In genomic region chrX:169552851-169553250, GRCm38 (mm10) we compare ENCODE assay signal across 16 mouse cellular contexts.
"Had no signal": no experiment of that assay in that cellular context is flagged by ENCODE, and none has a peak within 500 bp of the region (broad histone marks: within the 10 kb centered on the region; RNA-seq: fewer than 3 reads in every experiment).

No protein-coding gene starts in this region.

- H3K27me3 ChIP-seq: liver, embryonic 13.5 days; neural tube, embryonic 12.5 days; neural tube, embryonic 15.5 days had no signal

- H3K4me1 ChIP-seq: liver, embryonic 13.5 days; neural tube, embryonic 12.5 days; neural tube, embryonic 15.5 days had no signal

- H3K27ac ChIP-seq: liver, embryonic 13.5 days; neural tube, embryonic 12.5 days; neural tube, embryonic 15.5 days had no signal

- H3K9me3 ChIP-seq: liver, embryonic 13.5 days; neural tube, embryonic 12.5 days; neural tube, embryonic 15.5 days had no signal

- DNase-seq: kidney, adult 18-20 months; kidney, adult 9 months; kidney, postnatal 14 days; kidney, postnatal 4 days; liver, embryonic 13.5 days; lung, postnatal 10 days; lung, postnatal 4 days; midbrain, embryonic 14.5 days; right cerebral cortex, postnatal 25 days; thymus, adult 2 months; thymus, postnatal 25 days had no signal

- H3K4me3 ChIP-seq: liver, embryonic 13.5 days; neural tube, embryonic 12.5 days; neural tube, embryonic 15.5 days had no signal

- ATAC-seq: inflammation-experienced regulatory T-cells, adult 6 months; intestine, embryonic 16.5 days had no signal

- H3K9ac ChIP-seq: liver, embryonic 13.5 days; neural tube, embryonic 12.5 days; neural tube, embryonic 15.5 days had no signal

- H3K4me2 ChIP-seq: liver, embryonic 13.5 days; midbrain, embryonic 11.5 days; neural tube, embryonic 12.5 days; neural tube, embryonic 15.5 days had no signal

- H3K36me3 ChIP-seq: liver, embryonic 13.5 days; neural tube, embryonic 12.5 days; neural tube, embryonic 15.5 days had no signal
